Mouse (Mus musculus) myocyte (in vitro differentiated cells): Measurements from ENCODE around the gene Hoga1.

ENCODE experiments used
- MAX ChIP-seq: IDR thresholded peaks from one replicate; pipeline ENCODE4 v1.6.1; 2011; ENCODE audit warnings: low read depth, mild to moderate bottlenecking, control low read depth
- POLR2A ChIP-seq: IDR thresholded peaks from one replicate; pipeline ENCODE4 v1.6.1; 2011; ENCODE audit warnings: low read depth, mild to moderate bottlenecking, control low read depth, moderate library complexity; ENCODE audit not compliant: insufficient read length
- POLR2AphosphoS2 ChIP-seq: IDR thresholded peaks from one replicate; pipeline ENCODE4 v1.6.1; 2011; ENCODE audit warnings: low read depth, control low read depth; ENCODE audit not compliant: insufficient read length
- TCF12 ChIP-seq: IDR thresholded peaks from one replicate; pipeline ENCODE4 v1.6.1; 2011; ENCODE audit warnings: mild to moderate bottlenecking, control low read depth; ENCODE audit not compliant: poor library complexity, insufficient read depth, severe bottlenecking

GRCm38 (mm10) chr19:42008586-42008985, 36.8 kb upstream of the Hoga1 start:
- TF ChIP-seq POLR2A (no peak), MAX (no peak), TCF12 (no peak), POLR2AphosphoS2 (no peak)
